Mouse (Mus musculus) brown adipose tissue, adult 24 weeks (tissue): ENCODE results near the gene Slc35a2. TPM values are rescaled to one million over a fixed set of nuclear protein-coding genes. Genes with fewer than 3 reads are reported as not detected.
"Not testable (repeated sequence)": the region's sequence is repeated elsewhere in the genome, so short reads cannot be mapped to it uniquely, and the experiment has no call there.

Source experiments
- H3K27ac ChIP-seq: fragments of 200-500 bp; replicated peaks from 2 replicates; pipeline ENCODE4 v1.5.1; 2012; ENCODE audit warnings: low read depth, mild to moderate bottlenecking, low read length
- H3K4me1 ChIP-seq: fragments of 200-500 bp; 2 replicates; pipeline ENCODE4 v1.6.1; 2012; ENCODE audit warnings: low read length, mixed read lengths; ENCODE audit not compliant: control insufficient read depth, insufficient read depth, insufficient read length
- H3K4me3 ChIP-seq: fragments of 200-500 bp; 2 replicates; pipeline ENCODE4 v1.5.1; 2012; ENCODE audit warnings: low read depth, mild to moderate bottlenecking, low read length, moderate library complexity; ENCODE audit not compliant: insufficient read depth
- polyA plus RNA-seq: library from polyadenylated mRNA; stranded (reverse); fragments of >200 nt; gene quantifications from 2 replicates; pipeline ENCODE4 v1.2.4, GENCODE M21; 2012; ENCODE audit not compliant: missing spikeins, insufficient read depth, insufficient read length

The Slc35a2 gene
- polyA plus RNA-seq, 1 experiment: 9.2 TPM

GRCm38 (mm10) chrX:7878007-7878419 lies 5.8 kb upstream of the Slc35a2 start, which contains the start of gene Pim2:
TSS of gene Pim2 (plus strand) at chrX:7878262.
- H3K27ac ChIP-seq: no peak within 1 kb of the TSS
- H3K4me3 ChIP-seq: peak within 1 kb of the TSS; percentile 62
- peaks cover 2% of the 10 kb centered on the region; the same call in 1 of the 2 replicates for H3K4me1 ChIP-seq

GRCm38 (mm10) chrX:7878495-7878894 lies 5.3 kb upstream of the Slc35a2 start:
- Histone ChIP-seq H3K27ac (no peak overlapping the region), H3K4me3 (peak overlapping the region; percentile 62), H3K4me1 (peaks cover 2% of the 10 kb centered on the region; the same call in 1 of the 2 replicates)

GRCm38 (mm10) chrX:7879819-7880218 lies 4.0 kb upstream of the Slc35a2 start:
- Histone ChIP-seq H3K27ac (no peak overlapping the region), H3K4me1 (peaks cover 2% of the 10 kb centered on the region; the same call in 1 of the 2 replicates), H3K4me3 (no peak overlapping the region; the same call in 1 of the 2 replicates)

- H3K4me1 ChIP-seq: no peaks in the 10 kb centered on the region
- H3K27ac ChIP-seq: peak overlapping the region; percentile 66
- peak overlapping the region; percentile 67 for H3K4me3 ChIP-seq
Observed at GRCm38 (mm10) chrX:7898211-7898610, 14.4 kb downstream of the Slc35a2 start.

GRCm38 (mm10) chrX:7898880-7899874 lies 15.3 kb downstream of the Slc35a2 start, which contains the start of the genes Pqbp1 and Timm17b:
TSS of gene Pqbp1 (minus strand) at chrX:7899269.
TSS of gene Timm17b (plus strand) at chrX:7899357.
- Histone ChIP-seq H3K27ac (peak within 1 kb of the TSS; percentile 98), H3K4me3 (peak within 1 kb of the TSS; percentile 96), H3K4me1 (no peaks in the 10 kb centered on the region)

GRCm38 (mm10) chrX:7904441-7904840 lies 20.6 kb downstream of the Slc35a2 start:
- no peak overlapping the region for H3K27ac ChIP-seq
- H3K4me3 ChIP-seq: no peak overlapping the region
- H3K4me1 ChIP-seq: no peaks in the 10 kb centered on the region

- Histone ChIP-seq H3K4me1 (no peaks in the 10 kb centered on the region), H3K4me3 (no peak within 1 kb of the TSS), H3K27ac (no peak within 1 kb of the TSS)
Observed at GRCm38 (mm10) chrX:7907735-7908134, 23.9 kb downstream of the Slc35a2 start, which contains the start of gene Gm10491. TSS of gene Gm10491 (minus strand) at chrX:7907835.

GRCm38 (mm10) chrX:7909242-7909641 lies 25.4 kb downstream of the Slc35a2 start, which contains the start of gene Gm10490:
TSS of gene Gm10490 (plus strand) at chrX:7909542.
- H3K4me3 ChIP-seq, H3K27ac ChIP-seq, H3K4me1 ChIP-seq: not testable (repeated sequence)

GRCm38 (mm10) chrX:7910473-7910872 lies 26.6 kb downstream of the Slc35a2 start:
- Histone ChIP-seq H3K4me3 (no peak overlapping the region), H3K27ac (no peak overlapping the region), H3K4me1 (no peaks in the 10 kb centered on the region)

- not testable (repeated sequence) for H3K4me1 ChIP-seq, H3K4me3 ChIP-seq, H3K27ac ChIP-seq
Observed at GRCm38 (mm10) chrX:7915669-7916068, 31.8 kb downstream of the Slc35a2 start.

GRCm38 (mm10) chrX:7917960-7918359 lies 34.1 kb downstream of the Slc35a2 start:
- H3K4me1 ChIP-seq: not testable (repeated sequence)

GRCm38 (mm10) chrX:7919601-7920383 lies 36.0 kb downstream of the Slc35a2 start, which contains the start of gene Pcsk1n:
TSS of gene Pcsk1n (plus strand) at chrX:7919822.
- Histone ChIP-seq H3K4me3 (no peak within 1 kb of the TSS), H3K27ac (no peak within 1 kb of the TSS), H3K4me1 (no peaks in the 10 kb centered on the region)

More at GRCm38 (mm10) chrX:7917960-7918359, 34.1 kb downstream of the Slc35a2 start:
- H3K4me3 ChIP-seq, H3K27ac ChIP-seq: not testable (repeated sequence)

- H3K4me1 ChIP-seq: no peaks in the 10 kb centered on the region
- peak overlapping the region; percentile 20; the same call in 1 of the 2 replicates for H3K4me3 ChIP-seq
- no peak overlapping the region for H3K27ac ChIP-seq
Observed at GRCm38 (mm10) chrX:7922032-7922431, 38.2 kb downstream of the Slc35a2 start.

GRCm38 (mm10) chrX:7926266-7926665 lies 42.4 kb downstream of the Slc35a2 start:
- no peak overlapping the region for H3K27ac ChIP-seq
- H3K4me3 ChIP-seq: no peak overlapping the region

GRCm38 (mm10) chrX:7927116-7927515 lies 43.3 kb downstream of the Slc35a2 start:
- Histone ChIP-seq H3K27ac (no peak overlapping the region), H3K4me3 (peak overlapping the region; percentile 13; the same call in 1 of the 2 replicates), H3K4me1 (no peaks in the 10 kb centered on the region)

More at GRCm38 (mm10) chrX:7926266-7926665, 42.4 kb downstream of the Slc35a2 start:
- H3K4me1 ChIP-seq: no peaks in the 10 kb centered on the region
